Mouse (Mus musculus): Measurements from ENCODE around the gene Zcchc17. TPM values are rescaled to one million over a fixed set of nuclear protein-coding genes. Genes with fewer than 3 reads are reported as not detected.

The Zcchc17 gene
- 10 to 100 TPM; 42.5 to 44.8 TPM for total RNA-seq (2021)
- long read RNA-seq, experiment 1, transcript Zcchc17-202 (8 exons, 2,113 nt): major isoform, 105 of 149 reads
- long read RNA-seq, experiment 1, partial matches to known transcripts: 3 of 149 reads
- long read RNA-seq, experiment 1, other reads (novel, unspliced or antisense): 41 of 149 reads
- long read RNA-seq, experiment 2, transcript Zcchc17-202 (8 exons, 2,113 nt): major isoform, 91 of 118 reads
- long read RNA-seq, experiment 2, partial matches to known transcripts: 1 of 118 reads
- long read RNA-seq, experiment 2, other reads (novel, unspliced or antisense): 26 of 118 reads

DNA sequence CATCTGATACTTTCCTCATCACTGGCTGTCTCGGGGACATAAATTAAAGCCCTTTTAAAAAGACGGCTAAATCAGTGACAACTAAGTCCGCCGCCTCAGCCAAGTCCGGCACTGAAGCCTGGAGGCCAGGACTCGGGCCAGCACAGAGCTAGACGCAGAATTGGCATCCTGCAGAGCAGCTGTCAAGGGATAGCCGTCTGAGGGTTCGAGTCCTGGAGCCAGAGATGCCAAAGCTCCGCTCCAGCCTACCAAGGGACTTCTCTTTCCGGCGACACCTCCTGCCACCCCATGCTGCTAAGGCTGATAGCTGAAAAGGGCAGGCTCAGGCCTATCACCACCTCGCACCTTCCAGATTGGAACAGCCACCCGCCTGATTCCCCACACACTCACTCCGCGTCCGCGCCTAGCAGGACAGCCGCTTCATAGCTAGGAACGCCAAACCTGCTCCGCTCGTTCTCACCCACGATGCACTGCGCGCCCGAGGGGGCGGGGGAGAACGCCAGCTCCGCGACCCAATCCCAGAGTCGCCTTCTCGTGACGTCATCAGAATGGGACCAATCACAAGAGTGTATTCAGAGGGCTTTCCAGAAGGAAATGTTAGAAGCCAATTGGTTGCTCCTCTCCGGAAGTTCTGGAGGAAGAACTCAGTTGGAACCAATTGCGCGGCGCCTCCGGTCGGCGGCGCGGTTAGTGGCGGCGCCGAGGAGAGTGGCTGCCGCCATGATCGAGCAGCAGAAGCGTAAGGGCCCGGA, at the start of gene Zcchc17, which contains the start of gene Snrnp40:
Zcchc17 (minus strand) TSS at position 458 of the 752 bp plus-strand sequence.
Snrnp40 (plus strand) TSS at position 647 of the 752 bp plus-strand sequence.
- DNase-seq (ENCODE audit: low spot score): peak; percentile 100

DNA sequence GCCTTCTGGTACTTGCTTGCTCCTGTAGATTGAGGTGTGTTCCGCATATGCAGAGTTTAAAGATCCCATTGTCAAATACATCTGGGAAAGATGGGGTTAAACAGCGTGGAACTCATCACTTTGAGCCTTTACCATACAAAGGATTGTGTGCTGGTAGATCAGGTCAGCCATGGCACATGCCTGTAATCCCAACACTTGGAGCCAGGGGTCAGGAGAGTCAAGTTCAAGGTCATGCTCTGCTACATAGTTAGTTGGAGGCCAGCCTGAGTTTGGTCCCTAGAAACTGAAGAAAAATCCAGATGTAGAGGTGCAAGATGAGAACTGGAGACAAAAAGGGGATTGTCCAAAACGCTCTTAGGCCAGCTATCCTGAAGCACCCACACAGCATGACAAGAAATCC, 31.5 kb upstream of the Zcchc17 start:
- no peak for DNase-seq (ENCODE audit: low spot score)

DNA sequence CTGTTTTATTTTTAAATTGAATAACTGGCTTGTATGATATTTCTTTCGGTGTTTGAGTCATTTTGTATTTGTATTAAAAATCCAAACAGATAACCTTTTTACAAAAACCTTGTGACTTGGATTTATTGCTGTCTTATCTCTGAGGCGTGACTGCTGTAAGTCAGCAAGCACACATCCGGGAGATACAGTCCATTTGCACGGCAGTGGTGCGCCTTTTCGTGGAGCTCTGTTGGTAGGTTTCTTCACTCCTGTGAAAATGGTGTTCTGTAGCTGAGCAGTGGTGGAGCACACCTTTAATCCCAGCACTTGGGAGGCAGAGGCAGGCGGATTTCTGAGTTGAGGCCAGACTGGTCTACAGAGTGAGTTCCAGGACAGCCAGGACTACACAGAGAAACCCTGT, 30.2 kb upstream of the Zcchc17 start:
- DNase-seq (ENCODE audit: low spot score): no peak

DNA sequence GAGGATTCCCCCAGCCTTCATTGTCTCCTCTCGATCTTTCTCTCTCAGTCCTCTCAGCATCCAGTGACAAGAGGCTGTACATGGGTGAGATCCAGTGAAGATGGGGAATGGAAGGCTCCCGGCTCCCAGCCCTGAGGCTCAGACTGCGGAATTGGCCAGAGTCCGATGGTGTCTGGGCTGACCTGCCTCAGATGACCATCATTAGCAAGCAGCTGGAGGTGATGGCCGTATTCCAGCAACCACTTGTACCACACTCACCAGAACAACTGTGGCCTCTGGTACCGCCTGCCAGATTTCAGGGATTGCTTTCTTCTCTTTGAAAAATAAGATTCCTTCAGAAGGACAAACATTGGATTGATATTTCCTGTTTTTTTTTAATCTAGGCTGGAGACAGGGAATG, 29.8 kb upstream of the Zcchc17 start:
- DNase-seq (ENCODE audit: low spot score): peak; percentile 88

DNA sequence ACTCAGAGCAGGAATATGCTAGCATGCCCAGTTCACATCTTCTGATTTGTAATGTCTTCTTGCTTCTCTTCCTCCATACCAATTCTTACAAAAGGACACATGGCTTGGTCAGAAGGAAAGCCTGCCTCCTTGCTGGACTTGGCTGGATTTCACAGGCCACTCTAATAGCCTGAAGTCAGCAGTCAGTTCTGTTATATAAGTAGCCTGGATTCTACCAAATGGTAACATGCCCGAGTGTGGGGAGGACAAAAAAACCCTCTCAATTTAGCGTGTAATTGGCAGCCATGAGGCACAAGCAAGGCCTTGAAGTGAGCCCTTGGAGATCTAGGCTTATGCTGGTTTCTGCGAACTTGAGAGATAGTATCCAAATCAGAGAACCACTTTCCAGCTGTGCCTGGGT, 27.5 kb upstream of the Zcchc17 start:
- peak; percentile 59 for DNase-seq (ENCODE audit: low spot score)

DNA sequence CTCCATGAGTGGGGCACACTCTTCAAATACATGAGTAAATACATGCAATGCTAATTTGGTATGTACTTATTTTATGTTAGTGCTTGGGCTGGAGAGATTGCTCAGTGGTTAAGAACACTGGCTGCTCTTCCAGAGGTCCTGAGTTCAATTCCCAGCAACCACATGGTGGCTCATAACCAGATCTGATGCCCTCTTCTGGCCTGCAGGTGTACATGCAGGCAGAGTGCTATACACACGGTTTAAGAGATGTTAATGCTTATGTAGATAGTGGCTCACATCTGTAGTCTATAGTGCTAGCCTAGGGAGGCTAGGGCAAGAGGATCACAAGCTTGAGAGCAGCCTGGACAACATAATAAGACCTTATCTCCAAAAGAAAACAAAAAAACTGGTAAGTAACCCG, 20.7 kb upstream of the Zcchc17 start:
- no peak for DNase-seq (ENCODE audit: low spot score)

DNA sequence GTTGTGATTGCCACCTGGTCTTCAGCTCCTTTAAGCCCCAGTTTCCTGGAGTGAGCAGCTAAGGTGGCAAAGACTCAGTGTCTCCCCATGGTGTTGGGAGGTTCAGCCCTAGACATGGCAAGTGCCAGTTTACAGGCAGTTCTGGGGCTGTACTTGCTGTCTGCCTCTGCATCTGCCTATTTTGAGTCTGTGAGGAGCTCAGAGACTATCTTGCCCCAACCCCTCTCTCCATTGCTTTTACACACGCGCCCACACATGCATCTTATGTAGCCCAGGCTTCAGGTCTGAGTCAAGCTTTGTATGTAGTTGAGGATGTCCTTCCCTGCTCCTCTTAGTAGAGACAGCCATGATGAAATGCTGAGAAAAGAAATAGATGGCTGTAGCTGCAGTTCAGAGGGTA, 19.4 kb upstream of the Zcchc17 start:
- no peak for DNase-seq (ENCODE audit: low spot score)

DNA sequence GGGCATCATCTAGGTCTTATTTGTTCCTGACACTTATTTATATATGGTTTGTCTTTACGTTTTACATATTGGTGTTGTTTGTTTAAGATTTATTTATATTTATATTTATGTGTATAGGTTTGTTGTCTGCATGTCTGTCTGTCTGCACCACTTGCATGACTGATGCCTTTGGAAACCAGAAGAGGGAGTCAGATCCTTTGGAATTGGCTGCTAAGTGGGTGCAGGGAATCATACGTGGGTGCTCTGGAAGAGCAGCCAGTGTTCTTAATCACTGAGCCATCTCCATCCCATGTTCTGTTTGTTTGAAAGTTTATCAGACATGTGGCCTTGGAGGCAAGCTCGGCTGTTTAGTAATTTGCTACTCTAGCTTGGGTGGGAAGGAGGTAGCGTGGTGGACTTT, 17.8 kb upstream of the Zcchc17 start:
- DNase-seq (ENCODE audit: low spot score): no peak

DNA sequence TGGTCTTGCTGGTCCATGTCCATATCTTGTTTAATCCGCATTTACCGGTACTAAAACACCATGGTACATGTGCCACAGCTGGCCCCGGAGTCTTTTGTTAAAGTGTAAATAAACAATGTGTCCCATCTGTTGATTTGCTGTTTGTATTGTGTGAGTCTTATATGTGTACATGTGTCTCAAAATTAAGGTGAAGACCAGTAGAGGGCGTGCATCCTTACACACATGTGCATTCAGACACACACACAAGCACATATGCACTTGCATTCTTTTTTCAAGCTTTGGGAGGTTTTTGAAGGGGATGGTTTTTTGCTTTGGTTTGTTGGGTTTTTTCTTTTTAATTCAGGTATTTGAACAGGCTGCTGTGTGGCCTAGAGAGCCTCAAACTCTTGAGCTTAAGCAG, 16.9 kb upstream of the Zcchc17 start:
- no peak for DNase-seq (ENCODE audit: low spot score)

DNA sequence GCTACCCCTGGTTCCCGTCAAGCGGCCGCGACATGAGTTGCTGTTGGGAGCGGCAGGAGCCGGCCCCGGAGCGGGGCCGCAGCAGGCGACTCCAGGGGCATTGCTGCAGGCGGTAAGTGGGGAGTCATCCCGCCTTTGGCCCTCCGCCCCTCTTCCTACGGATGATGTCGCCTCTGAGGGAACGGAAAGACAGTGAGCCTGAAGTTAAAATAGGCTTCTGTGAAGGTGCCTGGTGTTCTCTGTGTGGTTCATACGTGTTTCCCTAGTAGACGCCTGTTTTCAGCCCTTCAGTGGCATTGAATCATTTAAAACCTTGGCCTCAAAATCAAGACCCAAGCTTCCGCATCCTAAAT, 471 bp upstream of the Zcchc17 start:
- DNase-seq (ENCODE audit: low spot score): no peak

DNA sequence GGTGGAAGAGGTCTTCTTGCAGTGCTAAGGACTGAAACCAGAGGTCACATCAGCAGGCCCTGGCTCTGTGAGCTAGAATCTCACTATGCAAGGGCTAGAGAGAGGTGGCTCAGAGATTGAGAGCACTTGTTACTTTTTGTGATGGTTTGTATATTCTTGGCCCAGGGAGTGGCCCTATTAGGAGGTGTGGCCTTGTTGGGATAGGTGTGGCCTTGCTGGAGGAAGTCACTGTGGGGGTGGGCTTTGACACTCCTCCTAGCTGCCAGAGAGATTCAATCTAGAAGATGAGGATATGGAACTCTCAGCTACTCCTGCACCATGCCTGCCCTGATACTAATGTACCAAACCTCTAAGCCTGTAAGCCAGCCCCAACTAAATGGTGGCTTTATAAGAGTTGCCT, 1.8 kb downstream of the Zcchc17 start:
- DNase-seq (ENCODE audit: low spot score): no peak

DNA sequence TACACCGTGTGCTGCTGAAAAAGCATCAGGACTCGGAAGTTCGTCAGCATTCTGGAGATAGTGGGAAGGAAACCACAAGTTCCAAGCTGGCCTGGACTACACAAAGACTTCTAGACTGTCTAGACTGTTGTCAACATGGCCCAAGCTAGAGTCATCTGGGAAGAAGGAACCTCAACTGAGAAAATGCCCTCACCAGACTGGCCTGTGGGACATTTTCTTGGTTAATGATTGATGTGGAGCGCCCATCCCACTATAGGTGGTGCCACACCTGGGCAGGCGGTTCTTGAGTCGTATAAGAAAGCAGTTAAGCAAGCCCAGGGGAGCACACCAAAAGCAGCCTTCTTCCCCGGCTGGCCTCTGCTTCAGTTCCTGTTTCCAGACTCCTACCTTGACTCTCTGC, 7.2 kb downstream of the Zcchc17 start:
- no peak for DNase-seq (ENCODE audit: low spot score)

DNA sequence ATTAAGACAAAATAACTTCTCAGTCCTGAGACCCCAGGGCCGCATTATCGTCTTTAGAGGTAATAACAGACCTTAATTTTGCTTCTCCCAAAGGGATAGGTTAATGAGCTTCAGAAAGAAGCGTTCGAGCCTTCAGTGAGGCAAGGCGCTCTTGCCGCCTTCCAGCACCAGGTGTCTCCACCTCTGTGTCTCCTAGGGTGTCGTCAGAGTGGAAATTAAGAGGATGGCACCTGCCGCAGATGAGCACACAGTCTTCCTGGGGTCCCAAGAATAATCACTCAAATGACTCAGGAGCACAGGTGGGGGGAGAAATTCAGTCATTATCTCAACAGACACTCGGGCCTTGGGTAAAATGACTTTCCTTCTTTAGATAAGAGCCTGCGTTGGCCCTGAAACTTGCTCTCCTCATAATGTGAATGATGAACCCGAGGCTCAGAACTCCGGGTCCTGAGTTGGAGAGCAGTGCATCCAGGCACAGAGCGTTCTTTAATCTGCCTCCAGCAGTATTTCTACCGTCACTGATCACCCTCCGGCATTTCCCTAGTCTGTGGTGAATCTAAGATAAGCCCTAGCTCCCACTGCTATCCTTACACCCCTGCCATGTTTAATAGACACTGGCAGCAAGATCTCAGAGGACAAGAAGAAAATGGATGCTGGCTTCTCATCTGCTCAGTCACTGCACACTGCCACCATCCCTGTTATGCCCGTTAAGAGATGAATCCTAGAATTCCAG, 8.9 kb downstream of the Zcchc17 start:
- no peak for DNase-seq (ENCODE audit: low spot score)

DNA sequence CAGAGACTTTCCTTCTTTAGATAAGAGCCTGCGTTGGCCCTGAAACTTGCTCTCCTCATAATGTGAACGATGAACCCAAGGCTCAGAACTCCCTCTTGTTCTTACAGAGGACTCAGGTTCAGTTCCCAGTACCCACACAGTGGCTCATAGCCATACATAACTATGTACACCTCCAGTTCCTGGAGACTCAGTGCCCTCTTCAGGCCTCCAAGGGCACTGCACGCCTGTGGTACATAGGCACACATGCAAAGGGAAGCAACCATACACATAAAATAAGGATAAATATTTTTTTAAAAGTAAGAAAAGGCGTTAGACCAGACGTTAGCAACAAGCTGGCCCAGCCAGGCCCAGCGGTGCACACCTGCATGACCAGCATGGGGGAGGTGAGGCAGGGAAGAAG, 10.1 kb downstream of the Zcchc17 start:
- no peak for DNase-seq (ENCODE audit: low spot score)

DNA sequence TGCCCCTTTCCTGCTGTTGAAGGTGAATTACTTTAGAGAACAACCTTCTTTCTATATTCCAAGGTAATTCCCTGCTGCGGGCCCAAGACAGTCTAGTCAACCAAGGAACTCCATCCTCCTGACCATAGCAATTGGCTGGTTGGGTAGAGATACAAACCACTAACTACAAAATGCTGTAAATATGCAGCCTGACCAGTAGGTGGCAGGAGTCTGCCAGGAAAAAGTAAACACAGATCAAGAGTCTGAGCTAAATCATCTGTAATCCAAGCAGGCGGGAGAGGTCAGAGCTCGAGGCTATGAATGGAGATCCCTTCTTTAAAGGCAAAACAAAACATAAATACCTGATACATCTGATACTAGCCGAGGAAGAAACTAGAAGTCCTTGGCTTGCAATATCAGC, 18.1 kb downstream of the Zcchc17 start:
- peak; percentile 66 for DNase-seq (ENCODE audit: low spot score)

DNA sequence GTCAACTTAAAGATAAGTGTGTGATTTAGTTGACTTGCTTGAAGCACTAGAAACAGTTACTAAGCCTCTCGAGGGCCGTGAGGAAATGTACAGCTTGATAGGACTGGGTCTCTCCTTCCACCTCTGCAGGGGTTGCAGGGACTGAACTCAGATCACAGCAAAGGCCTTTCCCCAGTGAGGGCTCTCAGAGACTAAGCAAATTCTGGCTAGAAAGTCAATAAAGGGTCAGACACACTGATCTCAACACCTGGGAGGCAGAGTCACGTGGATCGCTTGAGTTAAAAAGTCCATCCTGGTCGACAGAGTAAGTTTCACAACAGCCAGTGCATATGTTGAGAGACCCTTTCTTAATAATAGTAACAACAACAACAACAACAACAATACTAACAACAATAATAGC, 23.9 kb downstream of the Zcchc17 start:
- DNase-seq (ENCODE audit: low spot score): no peak

DNA sequence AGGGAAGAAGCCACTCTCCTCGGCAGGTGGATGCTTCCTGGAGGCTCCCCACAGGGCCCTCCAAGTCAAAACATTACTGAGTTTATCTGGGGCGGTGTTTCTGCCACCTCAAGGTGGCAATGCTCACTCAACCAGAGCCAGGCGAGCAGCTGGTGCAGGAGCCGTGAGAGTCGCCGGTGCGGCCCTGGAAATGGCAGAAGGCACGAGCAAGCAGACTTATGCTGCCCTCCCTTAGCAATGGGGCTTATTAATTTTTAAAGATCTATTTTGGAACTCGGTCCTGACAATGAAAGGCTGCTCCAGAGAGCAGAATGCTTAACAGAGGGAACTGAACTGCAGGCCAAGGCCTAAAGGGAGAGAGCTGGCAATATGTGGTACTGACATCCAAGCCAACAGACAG, 32.4 kb downstream of the Zcchc17 start:
- DNase-seq (ENCODE audit: low spot score): no peak

DNA sequence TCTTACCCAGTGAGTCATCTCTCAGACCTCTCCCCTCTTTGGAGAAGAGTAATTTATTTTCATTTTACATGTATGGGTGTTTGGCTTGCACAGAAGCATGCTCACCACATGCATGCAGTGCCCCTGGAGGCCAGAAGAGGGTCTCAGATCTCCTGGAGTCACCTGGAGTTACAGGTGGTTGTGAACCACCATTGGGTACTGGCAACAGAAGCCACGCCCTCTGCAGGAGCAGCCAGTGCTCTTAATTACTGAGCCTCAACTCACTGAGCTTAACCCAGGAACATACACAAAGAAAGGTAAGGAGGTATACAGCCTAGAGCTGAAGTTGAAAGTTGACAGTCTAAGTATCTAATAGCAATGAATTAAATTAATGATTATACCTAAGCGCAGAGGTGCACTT, 34.3 kb downstream of the Zcchc17 start:
- DNase-seq (ENCODE audit: low spot score): no peak

DNA sequence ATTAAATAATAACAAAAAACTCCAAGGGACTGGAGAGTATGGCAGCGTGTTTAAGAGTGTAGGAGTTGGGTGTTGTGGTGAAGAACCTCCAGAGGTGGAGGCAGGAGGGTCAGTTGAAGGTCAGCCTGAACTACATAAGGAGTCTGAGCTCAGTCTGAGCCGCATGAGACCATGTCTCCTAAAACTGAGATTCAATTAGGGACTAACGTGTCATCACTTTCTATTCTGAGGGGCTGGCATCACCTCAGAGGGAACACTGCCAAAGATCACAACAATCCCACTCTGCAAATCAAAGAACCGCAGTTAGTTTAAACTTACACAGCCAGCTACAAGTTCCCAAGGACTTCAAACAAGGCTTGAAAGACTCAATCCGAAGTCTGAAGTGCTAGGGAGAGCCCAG, 36.1 kb downstream of the Zcchc17 start:
- peak; percentile 71 for DNase-seq (ENCODE audit: low spot score)

DNA sequence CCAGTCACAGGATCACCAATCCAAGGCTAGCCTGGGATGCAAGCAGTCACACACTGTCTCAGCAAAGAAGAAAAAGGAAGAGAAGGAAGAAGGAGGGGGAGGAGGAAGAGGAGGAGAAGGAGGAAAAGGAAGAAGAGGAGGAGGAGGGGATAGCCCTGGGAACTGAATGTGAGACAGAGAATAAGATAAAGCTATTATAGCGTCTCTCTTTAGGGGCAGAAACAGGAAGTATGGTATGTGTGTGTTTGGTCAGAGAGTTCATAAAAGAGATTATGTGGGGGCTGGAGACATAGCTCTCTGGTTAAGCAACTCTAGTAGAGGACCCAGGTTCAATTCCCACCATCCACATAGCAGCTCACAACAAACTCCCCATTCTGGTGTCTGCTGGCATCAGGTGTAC, 36.6 kb downstream of the Zcchc17 start:
- no peak for DNase-seq (ENCODE audit: low spot score)

DNA sequence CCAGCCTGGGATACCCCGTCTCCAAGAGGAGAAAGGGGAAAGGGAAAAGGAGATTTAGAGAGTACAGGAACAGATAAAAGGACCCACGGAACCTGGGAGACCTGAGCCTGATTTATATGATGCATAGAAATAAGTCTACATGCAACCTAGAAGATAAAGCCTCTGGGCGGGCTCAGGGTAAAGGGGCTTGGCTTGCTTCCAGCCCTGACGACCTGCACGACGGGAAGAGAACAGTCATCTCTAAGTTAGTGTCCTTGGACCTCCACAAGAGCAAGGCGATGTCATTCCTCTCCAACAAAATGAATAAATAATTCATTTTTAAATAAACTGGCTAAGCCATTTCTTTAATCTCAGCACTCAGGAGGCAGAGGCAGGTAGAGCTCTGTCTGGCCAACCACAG, 37.2 kb downstream of the Zcchc17 start:
- no peak for DNase-seq (ENCODE audit: low spot score)

DNA sequence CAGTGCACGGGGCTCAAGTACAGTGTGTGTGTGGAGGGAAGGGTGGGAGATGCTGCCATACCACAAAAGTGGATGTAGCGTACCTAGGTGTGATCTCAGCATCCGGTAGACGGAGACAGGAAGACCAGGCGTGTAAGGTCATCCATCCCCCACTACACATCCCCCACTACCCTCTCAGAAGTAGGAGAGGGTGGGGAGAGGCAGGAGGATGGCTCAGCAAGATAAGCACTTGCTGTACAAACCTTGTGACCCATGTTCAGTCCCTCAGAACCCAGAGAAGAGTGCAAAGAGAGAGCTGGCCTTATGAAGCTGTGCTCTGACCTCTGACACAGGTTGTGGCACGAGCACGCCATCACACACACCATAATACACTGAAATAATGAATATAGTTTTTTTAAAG, 38.1 kb downstream of the Zcchc17 start:
- no peak for DNase-seq (ENCODE audit: low spot score)

DNA sequence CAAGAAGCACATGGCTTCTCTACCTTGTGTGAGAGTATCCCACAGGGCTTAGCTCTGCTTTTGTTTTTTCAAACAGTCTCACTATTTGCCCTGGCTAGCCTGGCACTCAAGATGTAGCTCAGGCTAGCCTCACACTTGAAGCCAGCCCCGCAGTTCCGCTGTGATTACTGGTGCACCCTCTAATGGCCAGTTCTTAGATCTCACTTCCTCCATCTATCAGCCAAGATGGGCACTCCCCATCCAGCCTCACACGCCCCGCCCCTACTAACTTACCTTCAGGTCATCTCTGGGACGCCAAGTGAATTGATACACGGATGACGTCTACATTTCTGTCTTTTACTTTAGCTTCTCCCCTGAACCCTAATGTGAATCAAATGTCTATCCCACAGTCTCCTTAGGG, 40.2 kb downstream of the Zcchc17 start:
- DNase-seq (ENCODE audit: low spot score): no peak
